Mouse (Mus musculus) lung, embryonic 16.5 days (tissue): ENCODE measurements at regions not wholly inside any gene's neighbourhood (a gene's known extent, or its start where the extent isn't known, plus 50 kb on each side); places are given as distances from the start of the nearest gene placed in this dataset.
"Not testable (repeated sequence)": the region's sequence is repeated elsewhere in the genome, so short reads cannot be mapped to it uniquely, and the experiment has no call there.

ENCODE experiments used
- ATAC-seq: fragments of 200-750 bp; cut with Nextera tagmentation; 2 replicates; pipeline ENCODE4 v1.8.0; 2017; ENCODE audit warnings: low read depth, mild to moderate bottlenecking, moderate library complexity
- H3K27ac ChIP-seq: fragments of 300-500 bp; sonication (generic); 2 replicates; pipeline ENCODE4 v1.5.1; 2014; ENCODE audit warnings: mild to moderate bottlenecking, control low read depth, low read length
- H3K27me3 ChIP-seq: fragments of 300-500 bp; sonication (generic); 2 replicates; pipeline ENCODE4 v1.6.1; 2014; ENCODE audit warnings: low read depth, low read length, mixed read lengths; ENCODE audit not compliant: control insufficient read depth, insufficient read depth
- H3K36me3 ChIP-seq: fragments of 300-500 bp; sonication (generic); 2 replicates; pipeline ENCODE4 v1.6.1; 2014; ENCODE audit warnings: low read length; ENCODE audit not compliant: control insufficient read depth, insufficient read depth
- H3K4me1 ChIP-seq: fragments of 300-500 bp; sonication (generic); replicated peaks from 2 replicates; pipeline ENCODE4 v1.6.1; 2014; ENCODE audit warnings: low read length, mixed read lengths; ENCODE audit not compliant: control insufficient read depth, insufficient read depth
- H3K4me2 ChIP-seq: fragments of 300-500 bp; sonication (generic); 2 replicates; pipeline ENCODE4 v1.6.1; 2014; ENCODE audit warnings: low read depth, low read length, control low read depth
- H3K4me3 ChIP-seq: fragments of 300-500 bp; sonication (generic); 2 replicates; pipeline ENCODE4 v1.5.1; 2014; ENCODE audit warnings: mild to moderate bottlenecking, low read length, control low read depth
- H3K9ac ChIP-seq: fragments of 300-500 bp; sonication (generic); 2 replicates; pipeline ENCODE4 v1.6.1; 2014; ENCODE audit warnings: low read length, control low read depth
- H3K9me3 ChIP-seq: fragments of 300-500 bp; sonication (generic); 2 replicates; pipeline ENCODE4 v1.6.1; 2016; ENCODE audit warnings: low read length; ENCODE audit not compliant: control insufficient read depth
- WGBS: fragments of 180-500 bp; shearing (Covaris S2); extraction: QIAGEN DNeasy Blood & Tissue Kit; methylation state at CpG from one replicate; pipeline ENCODE4 v1.1.7; 2014; 5-methylcytosine and 5-hydroxymethylcytosine counted together

- no peaks in the 10 kb centered on the region for H3K27me3 ChIP-seq
- no peak overlapping the region for H3K4me3 ChIP-seq
- no peak overlapping the region for H3K4me2 ChIP-seq
- WGBS: 32% methylated on average over 13 of the region's 13 CpGs
- peak overlapping the region; percentile 53 for H3K27ac ChIP-seq
- ATAC-seq: peak; percentile 87
- peaks cover 13% of the 10 kb centered on the region for H3K4me1 ChIP-seq
- H3K9ac ChIP-seq: no peak overlapping the region
- H3K9me3 ChIP-seq: no peaks in the 10 kb centered on the region
- H3K36me3 ChIP-seq: no peaks in the 10 kb centered on the region
Observed at GRCm38 (mm10) chr17:83049972-83050535, 165.0 kb upstream of the Pkdcc start.

GRCm38 (mm10) chr17:83050591-83051197, 164.4 kb upstream of the Pkdcc start:
- H3K9me3 ChIP-seq: no peaks in the 10 kb centered on the region
- peak overlapping the region; percentile 23; the same call in 1 of the 2 replicates for H3K27ac ChIP-seq
- peaks cover 13% of the 10 kb centered on the region for H3K4me1 ChIP-seq
- H3K4me2 ChIP-seq: no peak overlapping the region
- ATAC-seq: no peak
- no peaks in the 10 kb centered on the region for H3K27me3 ChIP-seq
- H3K9ac ChIP-seq: no peak overlapping the region
- H3K36me3 ChIP-seq: no peaks in the 10 kb centered on the region
- 76% methylated on average over 11 of the region's 11 CpGs for WGBS
- no peak overlapping the region for H3K4me3 ChIP-seq

GRCm38 (mm10) chr17:83052613-83053140, 162.4 kb upstream of the Pkdcc start:
- Histone ChIP-seq H3K36me3 (no peaks in the 10 kb centered on the region), H3K9me3 (no peaks in the 10 kb centered on the region), H3K27me3 (no peaks in the 10 kb centered on the region), H3K27ac (no peak overlapping the region), H3K4me1 (peaks cover 13% of the 10 kb centered on the region), H3K4me2 (no peak overlapping the region), H3K4me3 (no peak overlapping the region), H3K9ac (no peak overlapping the region)
- 66% methylated on average over 6 of the region's 6 CpGs for WGBS
- no peak for ATAC-seq

GRCm38 (mm10) chr17:83057832-83058231, 157.3 kb upstream of the Pkdcc start:
- Histone ChIP-seq H3K9ac (no peak overlapping the region), H3K4me1 (no peaks in the 10 kb centered on the region), H3K4me3 (no peak overlapping the region), H3K27me3 (no peaks in the 10 kb centered on the region), H3K27ac (no peak overlapping the region), H3K4me2 (no peak overlapping the region), H3K9me3 (no peaks in the 10 kb centered on the region), H3K36me3 (no peaks in the 10 kb centered on the region)
- no peak for ATAC-seq
- 16% methylated on average over 3 of the region's 3 CpGs for WGBS

GRCm38 (mm10) chr17:83061843-83062242, 153.2 kb upstream of the Pkdcc start:
- no peaks in the 10 kb centered on the region for H3K9me3 ChIP-seq
- 45% methylated on average over 6 of the region's 6 CpGs for whole genome bisulfite sequencing
- ATAC-seq: no peak

GRCm38 (mm10) chr17:83063848-83064247, 151.2 kb upstream of the Pkdcc start:
- Histone ChIP-seq H3K27me3 (no peaks in the 10 kb centered on the region), H3K9me3 (no peaks in the 10 kb centered on the region), H3K4me2 (0 out of 2 replicates have a peak overlapping the region, but pooled peaks have one; percentile 20), H3K4me1 (no peaks in the 10 kb centered on the region), H3K4me3 (no peak overlapping the region), H3K27ac (no peak overlapping the region), H3K36me3 (no peaks in the 10 kb centered on the region), H3K9ac (no peak overlapping the region)
- 0 out of 2 replicates have a peak, but pooled peaks have one; percentile 12 for ATAC-seq
- WGBS: 34% methylated on average over 4 of the region's 4 CpGs

More at GRCm38 (mm10) chr17:83061843-83062242, 153.2 kb upstream of the Pkdcc start:
- no peaks in the 10 kb centered on the region for H3K4me1 ChIP-seq
- no peaks in the 10 kb centered on the region for H3K36me3 ChIP-seq
- no peak overlapping the region for H3K4me2 ChIP-seq
- no peak overlapping the region for H3K9ac ChIP-seq
- no peak overlapping the region for H3K4me3 ChIP-seq
- no peak overlapping the region for H3K27ac ChIP-seq
- no peaks in the 10 kb centered on the region for H3K27me3 ChIP-seq

- H3K4me1 ChIP-seq, H3K27me3 ChIP-seq, ATAC-seq, H3K9me3 ChIP-seq, H3K27ac ChIP-seq, H3K9ac ChIP-seq, H3K36me3 ChIP-seq, H3K4me3 ChIP-seq: not testable (repeated sequence)
- 29% methylated on average over 12 of the region's 12 CpGs for WGBS
- 0 out of 2 replicates have a peak overlapping the region, but pooled peaks have one; percentile 20 for H3K4me2 ChIP-seq
Observed at GRCm38 (mm10) chr17:83064376-83064775, 150.7 kb upstream of the Pkdcc start.

- Histone ChIP-seq H3K4me2 (no peak overlapping the region), H3K4me1 (peaks cover 5% of the 10 kb centered on the region), H3K9me3 (no peaks in the 10 kb centered on the region), H3K36me3 (no peaks in the 10 kb centered on the region), H3K27me3 (no peaks in the 10 kb centered on the region), H3K4me3 (no peak overlapping the region), H3K9ac (no peak overlapping the region), H3K27ac (peak overlapping the region; percentile 12; the same call in 1 of the 2 replicates)
- no peak for ATAC-seq
- 68% methylated on average over 4 of the region's 4 CpGs for WGBS
Observed at GRCm38 (mm10) chr17:83069246-83069645, 145.8 kb upstream of the Pkdcc start.

- H3K4me3 ChIP-seq: no peak overlapping the region
- no peaks in the 10 kb centered on the region for H3K27me3 ChIP-seq
- H3K9ac ChIP-seq: no peak overlapping the region
- H3K36me3 ChIP-seq: no peaks in the 10 kb centered on the region
- WGBS: 44% methylated on average over 6 of the region's 6 CpGs
- H3K9me3 ChIP-seq: no peaks in the 10 kb centered on the region
- peaks cover 5% of the 10 kb centered on the region for H3K4me1 ChIP-seq
- H3K4me2 ChIP-seq: no peak overlapping the region
- peak; percentile 51 for ATAC-seq
- H3K27ac ChIP-seq: no peak overlapping the region
Observed at GRCm38 (mm10) chr17:83071746-83072145, 143.3 kb upstream of the Pkdcc start.
